Mouse (Mus musculus) urinary bladder, postnatal 4 days (tissue): ENCODE measurements around the gene Cdh16.
"Not testable (repeated sequence)": the region's sequence is repeated elsewhere in the genome, so short reads cannot be mapped to it uniquely, and the experiment has no call there.

Experiments used
- DNase-seq, 2 experiments: peaks; one replicate each; pipeline ENCODE4 v3.0.0; 2021 to 2022; ENCODE audit warnings: low spot score in 2 of 2

Gene Cdh16

DNA sequence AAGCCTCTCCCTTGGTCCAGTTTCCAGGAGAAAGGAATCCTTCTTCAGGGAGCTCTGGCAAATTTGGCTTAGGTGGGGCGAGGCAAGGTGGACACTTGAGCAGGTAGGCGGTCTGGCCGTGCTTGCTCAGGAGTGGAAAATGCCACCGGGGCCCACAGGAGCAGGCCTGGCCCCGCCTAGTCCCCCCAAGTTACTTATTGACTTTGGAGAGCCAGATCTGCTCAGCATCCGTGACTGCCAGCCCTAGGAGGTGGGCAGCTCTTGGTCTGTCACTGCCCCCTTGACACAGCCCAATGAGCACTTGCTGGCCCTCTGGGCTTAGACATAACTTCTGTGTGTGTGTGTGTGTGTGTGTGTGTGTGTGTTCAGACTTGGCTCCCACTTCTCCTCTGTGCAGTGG is at the start of gene Cdh16:
TSS of gene Cdh16 (minus strand) at position 236 of the 400 bp plus-strand sequence.
- DNase-seq: no peak

DNA sequence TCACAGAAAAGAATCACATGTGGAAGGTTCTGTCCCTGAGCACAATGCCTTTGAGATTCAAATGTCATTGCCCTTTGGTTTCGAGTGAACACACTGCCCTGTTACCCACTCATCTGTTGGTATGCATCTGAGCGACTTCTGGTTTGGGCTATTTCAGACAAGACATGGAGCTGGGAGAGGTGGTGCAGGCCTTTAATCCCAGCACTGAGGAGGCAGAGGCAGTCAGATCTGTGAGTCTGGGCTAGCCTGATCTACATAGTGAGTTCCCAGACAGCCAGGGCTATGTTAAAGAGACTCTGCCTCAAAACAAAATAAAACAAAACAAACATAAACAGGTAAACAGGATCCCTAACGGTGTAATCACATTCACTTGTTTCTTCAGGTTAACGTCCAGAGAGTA is 31.4 kb upstream of the Cdh16 start:
- no peak for DNase-seq

DNA sequence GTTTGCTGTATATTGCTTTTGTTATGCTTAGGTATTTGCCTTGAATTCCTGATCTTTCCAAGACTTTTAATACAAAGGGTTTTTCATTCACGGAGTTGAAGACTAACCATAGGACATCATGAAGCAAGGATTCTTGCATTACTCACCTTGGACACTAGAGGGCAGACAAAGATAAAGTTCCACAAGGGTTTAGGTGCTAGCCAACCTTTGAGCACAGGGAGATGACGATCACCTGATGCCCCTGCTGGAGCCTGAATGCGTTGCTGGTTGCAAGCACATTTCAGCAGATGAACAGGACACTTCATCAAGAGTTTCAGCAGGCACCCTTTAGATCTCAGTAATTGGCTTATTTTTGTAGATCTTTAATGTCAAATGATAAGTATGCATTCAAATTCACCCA is 30.8 kb upstream of the Cdh16 start:
- DNase-seq: no peak

DNA sequence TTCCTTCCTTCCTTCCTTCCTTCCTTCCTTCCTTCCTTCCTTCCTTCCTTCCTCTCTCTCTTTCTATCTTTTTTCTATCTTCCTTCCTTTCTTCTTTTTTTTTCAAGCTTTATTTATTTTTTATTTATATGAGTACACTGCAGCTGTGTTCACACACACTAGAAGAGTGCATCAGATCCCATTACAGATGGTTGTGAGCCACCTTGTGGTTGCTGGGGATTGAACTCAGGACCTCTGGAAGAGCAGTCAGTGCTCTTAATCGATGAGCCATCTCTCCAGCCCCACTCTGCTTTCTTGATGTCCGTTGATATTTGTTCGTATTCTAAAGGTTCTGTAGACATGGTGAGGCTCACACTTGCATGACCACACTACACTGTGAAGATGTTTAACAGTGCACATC is 20.0 kb upstream of the Cdh16 start:
- DNase-seq: not testable (repeated sequence)

DNA sequence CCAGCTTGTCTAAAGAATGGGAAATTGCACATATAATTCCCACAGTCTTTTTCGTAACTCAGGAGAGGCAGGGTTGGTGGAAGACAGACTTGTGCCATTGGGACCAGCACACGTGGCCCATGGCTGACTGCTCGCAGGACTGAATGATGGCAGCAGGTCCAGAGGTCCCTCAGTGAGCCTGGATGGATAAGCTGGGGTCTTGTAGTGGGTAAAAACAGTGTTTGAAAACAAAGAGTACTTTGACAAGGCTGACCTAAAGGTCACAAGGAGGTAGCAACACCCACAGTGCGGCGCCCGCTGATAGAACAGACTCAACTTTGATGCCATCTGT is 18.1 kb upstream of the Cdh16 start:
- DNase-seq: no peak

DNA sequence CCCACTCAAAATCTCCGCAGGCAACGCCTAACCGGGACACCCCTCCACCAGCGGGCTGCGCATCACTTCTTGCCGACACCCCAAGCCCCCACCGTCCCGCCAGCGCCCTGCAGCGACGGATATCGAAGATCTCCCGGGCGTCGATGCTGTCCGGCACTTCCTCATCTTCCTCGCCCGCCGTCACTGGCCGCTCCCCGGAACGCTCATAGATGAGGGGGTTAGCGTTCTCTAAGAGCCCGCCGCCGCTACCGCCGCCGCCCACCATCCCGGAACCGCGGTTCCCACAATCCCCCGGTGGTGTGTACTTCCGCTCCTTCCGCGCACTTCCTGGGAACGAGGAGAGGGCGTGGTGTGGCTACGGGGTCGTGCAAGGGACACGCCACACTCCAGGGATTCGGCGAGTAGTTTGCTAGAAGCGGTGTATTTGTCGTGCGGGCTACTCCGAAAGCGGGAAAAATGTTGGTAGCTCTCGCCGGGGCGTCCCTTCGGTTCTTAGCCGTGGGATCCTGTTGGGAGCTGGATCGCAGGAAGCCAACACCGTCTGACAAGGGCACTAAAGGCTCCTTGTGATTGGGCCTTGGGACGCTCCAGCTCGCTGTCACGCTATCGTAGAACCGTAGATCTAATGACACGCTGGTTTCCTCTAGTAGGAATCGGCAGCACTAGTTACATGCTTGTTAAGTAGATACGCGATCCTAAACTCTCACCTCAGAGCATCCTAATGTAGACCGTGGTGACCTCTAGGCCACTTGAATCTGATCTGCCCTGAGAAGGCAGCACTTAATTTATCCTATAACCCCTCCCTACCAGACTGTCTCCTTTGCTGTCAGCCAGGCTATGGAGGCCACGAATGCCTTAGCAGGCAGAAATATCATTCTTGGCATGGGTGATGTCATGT is 17.5 kb upstream of the Cdh16 start, which contains the start of gene Ciao2b:
TSS of gene Ciao2b (minus strand) at position 540 of the 898 bp plus-strand sequence.
- peak; percentile 81 to 84 for DNase-seq

DNA sequence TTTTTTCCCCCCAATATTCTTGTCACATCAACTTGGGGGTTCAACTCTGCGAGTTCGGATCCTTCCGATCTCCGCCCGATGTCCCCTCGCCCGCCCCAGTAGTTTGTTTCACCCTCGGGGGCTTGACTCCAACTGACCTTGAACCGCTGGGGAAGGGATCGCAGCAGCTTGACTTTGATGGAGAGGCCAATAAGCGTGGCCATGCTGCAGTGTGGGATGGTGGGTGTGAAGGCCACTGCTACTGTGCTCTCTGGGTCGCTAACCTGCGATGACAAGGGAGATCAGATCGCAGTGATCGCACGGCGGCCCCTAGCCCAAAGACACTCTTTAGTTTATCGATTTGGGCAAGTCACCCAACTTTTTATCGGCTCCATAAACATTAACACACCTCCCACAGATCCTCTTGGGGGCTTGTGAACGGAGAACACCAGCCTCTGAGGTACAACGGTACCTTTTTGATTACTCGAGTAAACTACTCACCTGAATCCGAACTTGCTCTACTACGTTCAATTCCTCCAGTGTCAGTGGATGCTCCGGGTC is 16.7 kb upstream of the Cdh16 start:
- peak in 1 of 2 experiments; percentile 56 for DNase-seq

DNA sequence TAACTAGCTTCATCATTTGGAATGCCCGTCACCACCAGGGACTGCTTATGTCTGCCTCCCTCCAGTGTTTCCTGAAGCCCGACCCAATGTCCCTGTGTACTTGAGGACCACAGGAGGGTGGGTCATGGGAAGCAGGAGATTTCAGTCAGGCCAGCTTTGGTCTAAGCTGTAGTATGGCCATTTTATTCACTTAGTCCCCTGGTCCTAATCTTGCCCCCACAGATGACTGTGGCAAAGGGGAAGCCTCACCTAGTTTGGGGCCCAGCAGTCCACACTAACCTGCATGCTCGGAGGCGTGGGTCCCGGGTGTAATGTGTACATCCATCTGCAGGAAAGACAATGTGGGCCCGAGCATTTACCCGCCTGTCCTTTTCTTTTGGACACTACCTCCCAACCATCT is 16.0 kb upstream of the Cdh16 start:
- no peak for DNase-seq

DNA sequence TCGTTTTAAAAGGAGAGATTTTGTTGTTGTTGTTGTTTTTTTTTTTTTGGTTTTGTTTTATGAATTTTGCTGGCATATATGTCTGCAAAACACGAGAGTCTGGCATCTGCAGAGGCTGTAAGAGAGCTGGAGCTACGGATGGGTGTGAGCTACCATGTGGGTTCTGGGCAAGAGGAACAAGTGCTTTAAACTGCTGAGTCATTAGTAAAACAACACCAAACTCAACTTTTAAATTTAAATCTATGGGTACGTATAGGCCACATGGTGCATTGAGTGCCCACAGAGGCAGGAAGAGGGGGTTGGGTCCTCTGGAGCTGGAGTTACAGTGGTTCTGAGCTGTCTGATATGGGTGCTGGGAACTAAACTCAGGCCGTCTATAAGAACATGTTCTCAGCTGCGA is 13.8 kb upstream of the Cdh16 start:
- no peak for DNase-seq

DNA sequence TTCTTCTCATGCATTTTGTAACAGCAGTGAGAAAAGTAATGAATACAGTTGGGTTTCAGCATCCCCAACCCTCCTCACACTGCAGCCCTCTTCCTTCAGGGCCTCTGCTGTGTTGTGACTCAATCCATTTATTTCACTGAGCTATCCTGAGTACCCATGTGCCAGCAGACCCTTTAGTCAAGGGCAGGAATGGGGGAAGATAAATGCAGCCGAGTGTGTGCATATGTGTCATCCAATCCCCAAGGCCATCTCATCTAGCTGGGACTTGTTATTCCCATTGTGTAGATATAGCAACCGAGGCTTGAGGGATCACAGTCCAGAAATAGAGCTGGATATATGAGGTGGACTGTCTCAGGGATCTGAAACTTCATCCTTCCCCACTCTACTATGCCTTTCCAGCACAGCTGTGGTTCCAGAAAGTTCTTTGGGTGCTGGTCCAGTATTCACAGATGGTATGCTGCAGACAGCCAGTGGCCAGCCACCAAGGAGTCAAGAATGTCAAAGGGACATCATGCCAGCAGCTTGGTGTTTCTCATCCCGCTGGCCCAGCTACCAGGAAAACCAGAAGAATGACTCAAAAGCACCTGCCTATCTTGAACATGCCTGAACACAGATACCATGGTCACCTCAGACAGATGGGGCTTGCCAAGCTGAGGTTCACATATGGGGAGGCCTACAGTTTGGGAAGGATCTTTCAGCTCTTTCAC is 11.0 kb upstream of the Cdh16 start:
- peak; percentile 13 to 41 for DNase-seq

DNA sequence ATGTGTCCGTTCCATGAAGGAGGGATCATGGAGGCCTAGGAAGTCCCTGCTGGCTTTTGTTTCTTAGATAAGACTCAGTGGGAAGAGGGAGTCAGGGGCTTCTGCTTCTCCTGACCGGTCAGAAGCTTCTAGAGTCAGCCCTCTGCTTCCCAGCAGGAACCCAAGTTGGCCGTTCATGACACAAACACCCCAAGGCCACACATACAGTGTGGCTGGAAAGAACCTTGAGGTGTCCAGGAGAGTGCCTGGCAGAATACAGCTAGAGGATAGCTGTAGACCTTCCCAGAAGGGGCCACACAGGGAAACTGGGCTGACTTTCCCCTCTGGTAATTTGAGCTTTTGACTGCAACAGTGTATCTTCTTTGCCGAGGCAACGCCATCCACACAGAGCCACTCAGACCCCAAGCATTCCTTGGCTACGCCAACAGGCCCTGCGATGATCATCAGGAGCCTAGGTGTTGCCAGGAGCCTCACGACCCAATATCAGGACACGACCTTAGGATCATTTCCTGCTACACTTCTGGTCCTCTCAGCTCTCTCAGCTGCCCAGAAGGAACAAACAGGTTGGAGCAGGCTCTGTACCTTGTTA is 9.1 kb upstream of the Cdh16 start:
- peak; percentile 17 to 54 for DNase-seq

DNA sequence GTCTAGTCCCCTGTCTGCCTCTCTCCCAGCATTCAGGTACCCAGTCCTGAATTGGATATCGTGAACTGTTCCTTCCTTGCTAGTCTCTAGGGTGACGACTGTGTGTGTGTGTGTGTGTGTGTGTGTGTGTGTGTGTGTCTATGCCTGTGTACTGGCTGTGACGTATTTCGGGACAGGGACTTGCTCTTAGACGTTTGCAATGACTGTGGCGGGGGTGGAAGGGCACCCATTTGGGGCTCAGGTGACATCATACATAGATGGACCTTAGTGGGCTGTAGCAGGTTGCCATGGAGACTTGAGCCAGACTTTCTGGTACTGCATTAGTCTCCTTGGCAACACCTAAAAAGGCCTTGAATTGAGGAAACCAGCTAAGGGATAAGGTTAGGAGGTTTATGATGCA is 8.3 kb upstream of the Cdh16 start:
- DNase-seq: peak in 1 of 2 experiments; percentile 15

DNA sequence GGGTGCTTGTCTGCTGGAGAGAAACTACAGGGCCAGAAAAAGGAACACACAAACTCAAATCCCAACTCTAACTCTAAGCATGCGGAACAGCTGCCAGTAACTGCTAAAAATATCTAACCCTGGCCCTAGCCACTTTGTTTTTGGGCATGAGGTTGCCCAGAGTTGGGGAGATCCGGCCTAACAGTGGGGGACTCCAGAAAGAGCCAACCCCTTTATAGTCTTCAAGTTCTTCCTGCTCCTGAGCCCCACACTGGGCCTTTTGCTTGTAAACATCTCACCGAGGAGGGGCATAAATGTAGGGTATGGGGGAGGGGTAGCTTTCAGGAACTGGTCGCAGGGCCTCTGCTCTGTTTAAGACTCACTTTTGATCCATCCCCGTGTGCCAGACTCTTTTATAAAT is 7.8 kb upstream of the Cdh16 start:
- DNase-seq: peak in 1 of 2 experiments; percentile 15

DNA sequence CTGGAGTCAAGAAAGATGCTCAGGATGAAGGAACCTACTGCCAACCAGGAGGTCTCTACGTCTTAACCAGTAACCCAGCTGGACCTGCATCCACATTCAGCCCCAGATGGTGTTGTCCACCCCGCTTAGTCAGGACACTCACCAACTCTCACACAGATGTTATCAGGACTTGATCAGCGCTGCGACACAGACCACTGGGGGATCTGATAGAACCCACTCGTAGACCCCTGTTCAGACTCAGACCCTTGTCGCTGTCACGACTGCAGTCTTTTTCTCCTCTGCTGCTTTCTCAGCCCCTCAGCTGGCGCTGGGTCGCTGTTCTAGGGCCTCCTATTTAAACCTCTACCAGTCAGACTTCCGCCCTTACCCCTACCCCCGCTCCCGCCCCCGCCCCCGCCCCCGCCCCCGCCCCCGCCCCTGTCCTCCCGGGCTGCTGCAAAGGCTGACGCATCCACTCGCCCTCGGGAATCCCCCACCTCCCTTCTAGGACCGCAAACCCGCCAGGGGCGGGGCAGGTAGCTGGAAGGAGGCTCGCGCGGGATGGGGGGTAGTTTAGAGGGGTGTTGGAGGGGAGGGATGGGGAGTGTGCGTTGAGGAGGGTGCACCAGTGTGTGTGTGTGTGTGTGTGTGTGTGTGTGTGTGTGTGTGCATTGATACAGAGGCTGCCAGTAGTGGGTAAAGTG is 6.9 kb upstream of the Cdh16 start, which contains the start of gene Rrad:
TSS of gene Rrad (minus strand) at position 347 of the 683 bp plus-strand sequence.
- peak; percentile 45 to 72 for DNase-seq

DNA sequence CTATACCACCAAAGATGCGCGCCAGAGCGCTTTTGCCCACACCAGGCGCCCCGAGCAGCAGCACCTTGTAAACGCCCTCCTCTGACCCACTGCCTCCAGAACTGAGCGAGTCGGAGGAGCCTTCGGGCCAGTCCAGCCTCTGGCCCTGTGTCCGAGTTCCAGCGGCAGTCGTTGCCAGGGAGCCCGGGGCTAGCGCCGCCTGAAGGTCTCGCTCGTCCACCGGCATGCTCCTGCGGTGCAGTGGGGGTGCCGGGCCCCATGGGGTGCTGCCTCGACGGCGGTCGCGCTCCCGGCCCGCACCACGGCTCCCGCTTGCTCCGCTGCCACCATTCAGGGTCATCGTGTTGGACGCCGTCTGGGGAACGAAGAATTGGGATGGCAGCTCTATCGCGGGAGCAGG is 6.4 kb upstream of the Cdh16 start:
- peak; percentile 21 to 60 for DNase-seq

DNA sequence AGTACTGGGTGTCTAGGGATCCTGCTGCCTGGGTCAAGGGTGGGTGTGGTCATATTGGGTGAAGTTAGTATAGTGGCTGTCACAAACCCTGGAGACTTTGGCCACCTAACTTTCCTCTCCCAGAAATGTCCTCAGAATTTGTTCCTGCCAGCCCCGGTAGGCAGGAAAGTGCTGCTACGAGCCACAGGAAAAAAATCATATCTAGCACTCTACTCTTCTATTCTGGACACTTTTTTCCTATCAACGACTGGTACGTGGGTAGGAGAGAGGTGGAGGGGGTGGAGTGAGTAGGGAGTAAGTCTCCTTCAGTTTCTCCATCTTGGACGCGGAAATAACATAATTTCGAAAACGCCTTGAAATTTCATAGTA is 5.9 kb upstream of the Cdh16 start:
- no peak for DNase-seq

DNA sequence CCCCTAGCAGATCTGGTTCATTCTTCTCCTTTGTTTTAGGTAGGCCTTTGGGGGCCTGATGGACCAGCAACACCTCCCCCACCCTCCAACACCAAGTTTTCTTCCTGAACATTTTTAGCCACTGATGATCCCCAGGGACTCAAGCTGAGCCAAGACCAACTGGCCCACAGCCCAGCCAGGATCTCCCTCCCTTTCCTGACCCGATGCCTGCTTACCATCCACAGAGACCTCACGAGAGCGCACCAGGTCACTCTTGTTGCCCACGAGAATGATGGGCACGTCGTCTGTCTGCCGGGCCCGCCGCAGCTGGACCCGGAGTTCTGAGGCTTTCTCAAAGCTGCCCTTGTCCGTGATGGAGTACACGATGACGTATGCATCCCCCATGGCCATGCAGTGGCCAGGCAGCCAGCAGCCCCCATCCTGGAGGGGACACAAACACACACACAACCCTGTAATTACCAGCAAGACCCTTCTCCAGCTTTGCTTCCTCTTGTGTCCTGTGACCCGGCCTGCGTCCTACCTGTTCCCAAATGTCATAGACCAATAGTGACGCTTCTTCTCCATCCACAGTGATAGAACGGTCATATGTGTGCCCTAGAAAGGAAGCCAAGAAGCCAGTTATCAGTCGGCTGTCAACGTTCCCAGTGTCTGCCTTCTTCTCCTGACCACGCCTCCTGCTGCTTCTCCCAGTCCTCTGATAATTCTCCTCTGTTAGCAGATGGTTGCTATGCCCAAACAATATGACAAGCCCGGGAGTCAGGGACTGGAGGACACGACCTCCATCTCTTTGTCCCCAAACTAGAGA is 5.3 kb upstream of the Cdh16 start:
- DNase-seq: peak; percentile 24 to 55

DNA sequence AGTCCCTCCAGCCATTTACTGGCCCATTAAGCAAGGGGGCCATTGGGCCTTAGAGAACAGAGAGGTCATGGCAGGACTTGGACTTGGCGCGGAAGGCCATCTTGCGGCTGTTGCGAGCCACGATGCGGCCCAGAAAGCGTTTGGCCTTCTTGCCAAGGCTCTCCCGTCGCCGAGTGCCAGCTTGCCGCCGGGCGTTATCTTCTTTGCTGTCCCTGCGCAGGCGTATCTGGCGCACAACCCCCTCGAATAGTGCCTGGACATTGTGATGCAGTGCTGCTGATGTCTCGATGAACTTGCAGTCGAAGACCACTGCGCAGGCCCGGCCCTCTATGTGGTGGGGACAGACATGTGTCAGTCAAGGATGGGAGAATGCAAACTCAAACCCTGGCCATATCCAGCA is 4.2 kb upstream of the Cdh16 start:
- peak; percentile 15 to 57 for DNase-seq

DNA sequence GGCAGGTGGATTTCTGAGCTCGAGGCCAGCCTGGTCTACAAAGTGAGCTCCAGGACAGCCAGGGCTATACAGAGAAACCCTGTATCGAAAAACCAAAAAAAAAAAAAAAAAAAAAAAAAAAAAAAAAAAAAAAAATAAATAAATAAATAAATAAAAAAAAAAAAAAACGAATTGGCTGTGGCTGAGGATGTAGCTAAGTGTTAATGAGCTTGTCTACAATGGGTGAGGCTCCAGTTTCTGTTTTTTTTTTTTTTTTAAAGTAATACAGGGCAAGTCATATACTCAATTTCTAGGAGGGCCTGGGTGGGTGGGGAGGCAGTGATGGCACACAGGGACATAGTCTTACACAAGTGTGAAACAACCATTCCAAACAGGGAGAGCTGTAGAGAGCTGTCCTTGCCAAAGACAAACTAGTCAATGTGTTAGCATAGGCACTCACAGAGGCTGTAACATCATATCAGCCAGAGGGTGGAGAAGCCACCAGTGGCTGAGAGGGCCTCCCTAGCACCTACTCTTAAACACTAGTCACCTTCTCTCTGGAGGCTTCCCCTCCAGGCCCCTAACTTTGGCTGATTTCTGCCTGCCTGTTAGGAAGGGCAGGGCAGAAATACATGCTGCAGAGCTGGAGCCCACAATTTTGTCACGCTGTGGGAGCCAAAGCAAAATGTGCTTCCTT is 3.0 kb upstream of the Cdh16 start:
- DNase-seq: peak in 1 of 2 experiments; percentile 33

DNA sequence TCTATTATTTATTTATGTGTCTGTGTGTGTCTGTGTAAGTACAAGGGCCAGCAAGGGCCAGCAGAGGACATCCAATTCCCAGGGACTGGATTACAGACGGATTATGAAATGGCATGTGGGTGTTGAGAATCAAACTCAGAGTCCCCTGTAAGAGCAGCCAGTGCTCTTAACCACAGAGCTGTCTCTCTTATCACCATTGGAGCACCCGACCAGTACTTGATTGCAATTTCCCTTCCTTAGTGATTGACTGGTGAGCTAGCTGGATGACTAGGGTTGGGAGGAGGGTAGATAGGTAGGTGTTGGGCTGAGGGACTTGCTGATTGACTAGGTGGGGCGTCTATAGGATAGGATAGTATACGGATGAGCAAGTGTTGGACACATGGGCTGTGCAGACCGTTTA is 3.4 kb downstream of the Cdh16 start:
- DNase-seq: no peak
